Mouse (Mus musculus): Measurements from ENCODE around the gene Sbp. TPM values are rescaled to one million over a fixed set of nuclear protein-coding genes. Genes with fewer than 3 reads are reported as not detected.
"Not testable (repeated sequence)": the region's sequence is repeated elsewhere in the genome, so short reads cannot be mapped to it uniquely, and the experiment has no call there.

The Sbp gene
- total RNA-seq (2014; fragmentation: Nextera tagmentation) (not detected in 2 replicates), total RNA-seq (2017) (not detected in 2 replicates), polyA plus RNA-seq (2012) (not detected in 2 replicates)

GRCm38 (mm10) chr17:23941372-23941771 is at the start of gene Sbp:
Gene Sbp (plus strand): TSS chr17:23941672.
- Histone ChIP-seq H3K4me3 (ENCODE audit: low read depth, low read length) (no peak within 1 kb of the TSS), H3K4me1 (ENCODE audit: insufficient read depth, low read depth, low read length) (no peaks in the 10 kb centered on the region), H3K9me3 (replicated peaks) (no peaks in the 10 kb centered on the region), H3K27me3 (ENCODE audit: insufficient read depth, low read length) (peaks cover 5% of the 10 kb centered on the region; the same call in 1 of the 2 replicates), H3K36me3 (replicated peaks) (no peaks in the 10 kb centered on the region)
- no peak for ATAC-seq (ENCODE audit: extremely low read depth, insufficient number of reproducible peaks, low FRiP score, poor library complexity, severe bottlenecking)
- no peak for DNase-seq (ENCODE audit: low spot score)
- TF ChIP-seq POLR2AphosphoS5 (IDR thresholded peaks at IDR 0.05; ENCODE audit: insufficient replicate concordance, low read depth, low read length) (no peak), CTCF (IDR thresholded peaks at IDR 0.05; ENCODE audit: low read depth, low read length) (no peak), GATA1 (IDR thresholded peaks at IDR 0.05; ENCODE audit: borderline replicate concordance, low read length) (no peak), GATA2 (IDR thresholded peaks at IDR 0.05; ENCODE audit: borderline replicate concordance, low read depth, low read length) (no peak), TAL1 (conservative IDR thresholded peaks at IDR 0.05; ENCODE audit: low read depth, low read length) (no peak)

- not testable (repeated sequence) for H3K9me3 ChIP-seq (replicated peaks); ATAC-seq (ENCODE audit: extremely low read depth, insufficient number of reproducible peaks, low FRiP score, poor library complexity, severe bottlenecking); DNase-seq (ENCODE audit: low spot score); H3K4me3 ChIP-seq (ENCODE audit: low read depth, low read length); H3K27me3 ChIP-seq (ENCODE audit: insufficient read depth, low read length); H3K36me3 ChIP-seq (replicated peaks); H3K4me1 ChIP-seq (ENCODE audit: insufficient read depth, low read depth, low read length)
Measured at GRCm38 (mm10) chr17:23917158-23917557, 24.3 kb upstream of the Sbp start, which contains the start of gene Dcpp3. Gene Dcpp3 (plus strand): TSS chr17:23917458.

DNA sequence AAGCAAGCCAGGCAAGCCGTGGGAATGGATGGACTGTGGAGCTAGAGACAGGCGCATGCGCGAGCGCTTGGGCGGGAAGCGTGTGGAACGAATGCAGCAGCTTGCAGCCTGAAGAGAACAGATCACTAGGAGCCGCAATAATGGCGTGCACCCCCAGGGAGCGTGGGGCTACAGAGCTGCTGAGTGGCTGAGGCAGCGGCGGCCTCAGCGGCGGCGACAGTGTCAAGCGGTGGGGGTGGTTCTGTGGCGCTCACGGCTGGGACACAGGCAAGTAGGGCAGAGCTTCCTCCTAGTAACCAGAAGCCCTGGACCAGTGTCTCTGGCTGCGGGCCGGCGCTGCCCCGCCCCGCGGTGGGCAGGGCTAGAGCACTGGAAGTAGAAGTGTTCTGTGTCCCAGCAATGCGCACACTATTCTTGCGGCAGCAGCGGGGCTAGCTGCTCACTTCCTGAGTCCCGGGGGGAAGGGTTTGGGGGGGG is 16.9 kb upstream of the Sbp start:
- DNase-seq (ENCODE audit: low spot score) (peak; percentile 41), ATAC-seq (ENCODE audit: extremely low read depth, insufficient number of reproducible peaks, low FRiP score, poor library complexity, severe bottlenecking) (peak; percentile 85)
- TF ChIP-seq POLR2AphosphoS5 (IDR thresholded peaks at IDR 0.05; ENCODE audit: insufficient replicate concordance, low read depth, low read length): no peak
- TF ChIP-seq GATA2 (IDR thresholded peaks at IDR 0.05; ENCODE audit: borderline replicate concordance, low read depth, low read length): no peak
- TF ChIP-seq CTCF (IDR thresholded peaks at IDR 0.05; ENCODE audit: low read depth, low read length): no peak
- TF ChIP-seq TAL1 (conservative IDR thresholded peaks at IDR 0.05; ENCODE audit: low read depth, low read length): no peak
- TF ChIP-seq GATA1 (IDR thresholded peaks at IDR 0.05; ENCODE audit: borderline replicate concordance, low read length): no peak
- peak overlapping the region; percentile 72 for H3K4me3 ChIP-seq (ENCODE audit: low read depth, low read length)
- H3K4me1 ChIP-seq (ENCODE audit: insufficient read depth, low read depth, low read length): peaks cover 10% of the 10 kb centered on the region
- H3K36me3 ChIP-seq (replicated peaks): no peaks in the 10 kb centered on the region
- H3K27me3 ChIP-seq (ENCODE audit: insufficient read depth, low read length): peaks cover 13% of the 10 kb centered on the region
- no peaks in the 10 kb centered on the region for H3K9me3 ChIP-seq (replicated peaks)

- ATAC-seq (ENCODE audit: extremely low read depth, insufficient number of reproducible peaks, low FRiP score, poor library complexity, severe bottlenecking): peak; percentile 47; the same call in 1 of the 2 replicates
- H3K36me3 ChIP-seq (replicated peaks): no peaks in the 10 kb centered on the region
- H3K27me3 ChIP-seq (ENCODE audit: insufficient read depth, low read length): peaks cover 14% of the 10 kb centered on the region
- no peaks in the 10 kb centered on the region for H3K9me3 ChIP-seq (replicated peaks)
- peaks cover 10% of the 10 kb centered on the region for H3K4me1 ChIP-seq (ENCODE audit: insufficient read depth, low read depth, low read length)
- no peak for TF ChIP-seq CTCF (IDR thresholded peaks at IDR 0.05; ENCODE audit: low read depth, low read length)
- H3K4me3 ChIP-seq (ENCODE audit: low read depth, low read length): peak overlapping the region; percentile 72
- peak; percentile 5 for DNase-seq (ENCODE audit: low spot score)
Measured at GRCm38 (mm10) chr17:23925090-23925493, 16.4 kb upstream of the Sbp start.

DNA sequence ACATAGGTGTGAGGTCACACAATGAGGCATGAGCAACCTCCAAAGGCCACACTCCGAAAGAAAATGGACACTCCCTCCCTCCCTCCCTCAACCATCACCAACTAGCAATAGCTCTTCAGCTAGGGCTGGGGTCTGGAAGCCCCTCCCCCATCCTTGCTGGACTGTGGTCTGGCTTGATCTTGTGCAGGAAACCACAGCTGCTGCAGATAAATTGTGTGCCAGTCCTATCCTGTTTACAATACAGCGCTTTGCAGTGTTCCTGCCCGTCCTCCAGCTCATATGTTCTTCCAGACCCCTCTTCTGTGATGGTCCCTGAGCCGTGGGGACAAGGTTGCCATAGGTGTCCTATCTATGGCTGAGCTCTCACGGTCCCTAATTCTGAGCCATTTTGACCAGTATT is 10.3 kb upstream of the Sbp start:
- Histone ChIP-seq H3K4me3 (ENCODE audit: low read depth, low read length) (no peak overlapping the region), H3K27me3 (ENCODE audit: insufficient read depth, low read length) (peaks cover 5% of the 10 kb centered on the region), H3K9me3 (replicated peaks) (no peaks in the 10 kb centered on the region), H3K4me1 (ENCODE audit: insufficient read depth, low read depth, low read length) (no peaks in the 10 kb centered on the region), H3K36me3 (replicated peaks) (no peaks in the 10 kb centered on the region)
- DNase-seq (ENCODE audit: low spot score) (no peak), ATAC-seq (ENCODE audit: extremely low read depth, insufficient number of reproducible peaks, low FRiP score, poor library complexity, severe bottlenecking) (no peak)
- TF ChIP-seq POLR2AphosphoS5 (IDR thresholded peaks at IDR 0.05; ENCODE audit: insufficient replicate concordance, low read depth, low read length) (no peak), GATA1 (IDR thresholded peaks at IDR 0.05; ENCODE audit: borderline replicate concordance, low read length) (no peak), GATA2 (IDR thresholded peaks at IDR 0.05; ENCODE audit: borderline replicate concordance, low read depth, low read length) (no peak), CTCF (IDR thresholded peaks at IDR 0.05; ENCODE audit: low read depth, low read length) (no peak), TAL1 (conservative IDR thresholded peaks at IDR 0.05; ENCODE audit: low read depth, low read length) (no peak)

DNA sequence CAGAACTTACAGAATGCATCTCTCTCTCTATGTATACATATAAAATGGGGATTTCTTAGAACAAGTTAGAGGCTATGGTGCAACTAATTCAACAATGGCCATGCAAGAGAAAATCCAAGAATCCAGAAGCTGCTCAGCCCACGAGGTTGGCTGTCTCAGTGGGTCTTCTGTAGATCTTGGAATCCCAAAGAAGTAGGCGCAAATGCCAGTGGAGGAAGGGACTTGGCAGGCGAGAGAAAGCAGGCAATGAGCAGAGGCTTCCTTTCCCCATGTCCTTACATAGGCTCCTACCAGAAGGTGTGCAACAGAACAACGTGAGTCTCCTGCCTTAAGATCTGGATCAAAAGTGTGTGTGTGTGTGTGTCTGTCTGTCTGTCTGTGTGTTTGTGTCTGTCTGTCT is 6.0 kb downstream of the Sbp start:
- ATAC-seq (ENCODE audit: extremely low read depth, insufficient number of reproducible peaks, low FRiP score, poor library complexity, severe bottlenecking); H3K9me3 ChIP-seq (replicated peaks); DNase-seq (ENCODE audit: low spot score); H3K36me3 ChIP-seq (replicated peaks); H3K27me3 ChIP-seq (ENCODE audit: insufficient read depth, low read length); H3K4me1 ChIP-seq (ENCODE audit: insufficient read depth, low read depth, low read length); H3K4me3 ChIP-seq (ENCODE audit: low read depth, low read length): not testable (repeated sequence)

GRCm38 (mm10) chr17:23949068-23949467 is 7.6 kb downstream of the Sbp start:
- no peak for DNase-seq (ENCODE audit: low spot score)
- no peak for ATAC-seq (ENCODE audit: extremely low read depth, insufficient number of reproducible peaks, low FRiP score, poor library complexity, severe bottlenecking)
- no peaks in the 10 kb centered on the region for H3K36me3 ChIP-seq (replicated peaks)
- H3K9me3 ChIP-seq (replicated peaks): no peaks in the 10 kb centered on the region
- H3K4me1 ChIP-seq (ENCODE audit: insufficient read depth, low read depth, low read length): no peaks in the 10 kb centered on the region
- no peak for TF ChIP-seq POLR2AphosphoS5 (IDR thresholded peaks at IDR 0.05; ENCODE audit: insufficient replicate concordance, low read depth, low read length)
- no peak for TF ChIP-seq CTCF (IDR thresholded peaks at IDR 0.05; ENCODE audit: low read depth, low read length)
- no peak for TF ChIP-seq TAL1 (conservative IDR thresholded peaks at IDR 0.05; ENCODE audit: low read depth, low read length)
- no peak for TF ChIP-seq GATA2 (IDR thresholded peaks at IDR 0.05; ENCODE audit: borderline replicate concordance, low read depth, low read length)
- no peak for TF ChIP-seq GATA1 (IDR thresholded peaks at IDR 0.05; ENCODE audit: borderline replicate concordance, low read length)
- H3K27me3 ChIP-seq (ENCODE audit: insufficient read depth, low read length): no peaks in the 10 kb centered on the region
- H3K4me3 ChIP-seq (ENCODE audit: low read depth, low read length): no peak overlapping the region

GRCm38 (mm10) chr17:23950828-23951227 is 9.4 kb downstream of the Sbp start:
- ATAC-seq (ENCODE audit: extremely low read depth, insufficient number of reproducible peaks, low FRiP score, poor library complexity, severe bottlenecking); H3K9me3 ChIP-seq (replicated peaks); H3K4me1 ChIP-seq (ENCODE audit: insufficient read depth, low read depth, low read length); DNase-seq (ENCODE audit: low spot score); H3K36me3 ChIP-seq (replicated peaks); H3K4me3 ChIP-seq (ENCODE audit: low read depth, low read length); H3K27me3 ChIP-seq (ENCODE audit: insufficient read depth, low read length): not testable (repeated sequence)
